Mouse (Mus musculus) C2C12 (cell line): ENCODE data around the gene Gpc5. TPM values are rescaled to one million over a fixed set of nuclear protein-coding genes. Genes with fewer than 3 reads are reported as not detected.

Experiments
- H3K27me3 ChIP-seq: one replicate; pipeline ENCODE4 v1.6.1; 2011; ENCODE audit not compliant: control insufficient read depth, insufficient read depth, insufficient read length
- H3K36me3 ChIP-seq: one replicate; pipeline ENCODE4 v1.6.1; 2011; ENCODE audit not compliant: control insufficient read depth, insufficient read depth
- H3K4me3 ChIP-seq: one replicate; pipeline ENCODE4 v1.5.1; 2011; ENCODE audit warnings: mild to moderate bottlenecking, control low read depth; ENCODE audit not compliant: poor library complexity, insufficient read depth, severe bottlenecking
- H3K79me2 ChIP-seq: one replicate; pipeline ENCODE4 v1.6.1; 2011; ENCODE audit not compliant: control insufficient read depth, insufficient read depth
- H3K79me3 ChIP-seq: one replicate; pipeline ENCODE4 v1.6.1; 2011; ENCODE audit warnings: low read depth, control low read depth
- H3ac ChIP-seq: one replicate; pipeline ENCODE3; 2011; ENCODE audit warnings: low read depth; ENCODE audit not compliant: control insufficient read depth, insufficient read length
- CEBPB ChIP-seq: IDR thresholded peaks from one replicate; pipeline ENCODE4 v1.6.1; 2011; ENCODE audit warnings: low read depth, mild to moderate bottlenecking, control low read depth, moderate library complexity
- CTCF ChIP-seq: IDR thresholded peaks from one replicate; pipeline ENCODE4 v1.5.1; 2011; ENCODE audit not compliant: control insufficient read depth, insufficient read depth, insufficient read length
- FOSL1 ChIP-seq: IDR thresholded peaks from one replicate; pipeline ENCODE4 v1.8.0; 2011; ENCODE audit warnings: mild to moderate bottlenecking, low read length; ENCODE audit not compliant: poor library complexity, insufficient read depth, severe bottlenecking
- MAX ChIP-seq: IDR thresholded peaks from one replicate; pipeline ENCODE4 v1.6.1; 2011; ENCODE audit warnings: mild to moderate bottlenecking, control low read depth
- MYOD1 ChIP-seq: IDR thresholded peaks from one replicate; pipeline ENCODE4 v1.6.1; 2011; ENCODE audit warnings: low read depth; ENCODE audit not compliant: control insufficient read depth, insufficient read length
- MYOG ChIP-seq: IDR thresholded peaks from one replicate; pipeline ENCODE4 v1.6.1; 2011; ENCODE audit not compliant: control insufficient read depth, insufficient read length; ENCODE audit errors: extremely low read depth
- USF1 ChIP-seq: IDR thresholded peaks from one replicate; pipeline ENCODE4 v1.6.1; 2011; ENCODE audit warnings: low read depth, mild to moderate bottlenecking, control low read depth, moderate library complexity
- polyA plus RNA-seq: library from polyadenylated mRNA; unstranded; fragments of >200 nt; fragmentation: generic; extraction: Trizol; gene quantifications from one replicate; pipeline ENCODE4 v1.2.1, GENCODE M21; 2012; ENCODE audit warnings: missing spikeins

Gene Gpc5
- polyA plus RNA-seq, 1 experiment: not detected

- Histone ChIP-seq H3K27me3 (no peaks in the 10 kb centered on the region), H3K79me3 (no peaks in the 10 kb centered on the region), H3K79me2 (no peaks in the 10 kb centered on the region), H3K36me3 (no peaks in the 10 kb centered on the region), H3ac (no peak overlapping the region), H3K4me3 (no peak overlapping the region)
- TF ChIP-seq USF1: no peak
- no peak for TF ChIP-seq FOSL1
- no peak for TF ChIP-seq CTCF
- TF ChIP-seq MAX: no peak
- no peak for TF ChIP-seq MYOG
- no peak for TF ChIP-seq CEBPB
These were observed 393.1 kb downstream of the Gpc5 start for GRCm38 (mm10) chr14:115485090-115485489.

- no peaks in the 10 kb centered on the region for H3K79me2 ChIP-seq
- H3K27me3 ChIP-seq: no peaks in the 10 kb centered on the region
- H3K79me3 ChIP-seq: no peaks in the 10 kb centered on the region
- H3ac ChIP-seq: no peak overlapping the region
- H3K4me3 ChIP-seq: no peak overlapping the region
- no peaks in the 10 kb centered on the region for H3K36me3 ChIP-seq
- TF ChIP-seq FOSL1 (no peak), USF1 (no peak), MAX (no peak), MYOD1 (no peak), MYOG (no peak), CEBPB (no peak), CTCF (no peak)
These were observed 408.8 kb downstream of the Gpc5 start for GRCm38 (mm10) chr14:115500794-115501193.

- H3K4me3 ChIP-seq: no peak overlapping the region
- no peaks in the 10 kb centered on the region for H3K27me3 ChIP-seq
- H3ac ChIP-seq: no peak overlapping the region
- TF ChIP-seq MAX (no peak), CEBPB (no peak), FOSL1 (no peak), MYOG (no peak), USF1 (no peak), CTCF (no peak)
- no peaks in the 10 kb centered on the region for H3K36me3 ChIP-seq
- no peaks in the 10 kb centered on the region for H3K79me2 ChIP-seq
- no peaks in the 10 kb centered on the region for H3K79me3 ChIP-seq
These were observed 454.7 kb downstream of the Gpc5 start for GRCm38 (mm10) chr14:115546516-115547282.

- TF ChIP-seq MYOG (no peak), CTCF (no peak), USF1 (no peak), CEBPB (no peak), MYOD1 (no peak), FOSL1 (no peak), MAX (no peak)
These were observed 460.0 kb downstream of the Gpc5 start for GRCm38 (mm10) chr14:115551996-115552395.

GRCm38 (mm10) chr14:115580466-115581255 is 488.6 kb downstream of the Gpc5 start:
- Histone ChIP-seq H3K4me3 (no peak overlapping the region), H3K27me3 (no peaks in the 10 kb centered on the region), H3K79me2 (no peaks in the 10 kb centered on the region), H3K79me3 (no peaks in the 10 kb centered on the region), H3ac (no peak overlapping the region), H3K36me3 (no peaks in the 10 kb centered on the region)
- TF ChIP-seq CEBPB: no peak
- no peak for TF ChIP-seq FOSL1
- no peak for TF ChIP-seq MAX
- no peak for TF ChIP-seq MYOG
- TF ChIP-seq USF1: no peak
- TF ChIP-seq CTCF: no peak
- no peak for TF ChIP-seq MYOD1

More at GRCm38 (mm10) chr14:115551996-115552395, 460.0 kb downstream of the Gpc5 start:
- no peaks in the 10 kb centered on the region for H3K27me3 ChIP-seq
- H3ac ChIP-seq: no peak overlapping the region
- H3K4me3 ChIP-seq: no peak overlapping the region
- H3K36me3 ChIP-seq: no peaks in the 10 kb centered on the region
- no peaks in the 10 kb centered on the region for H3K79me3 ChIP-seq
- no peaks in the 10 kb centered on the region for H3K79me2 ChIP-seq
